Mouse (Mus musculus) lung, postnatal 10 days (tissue): ENCODE measurements around the gene Chd2.

Experiments
- DNase-seq: peaks from one replicate; pipeline ENCODE4 v3.0.0; 2021

Gene Chd2

DNA sequence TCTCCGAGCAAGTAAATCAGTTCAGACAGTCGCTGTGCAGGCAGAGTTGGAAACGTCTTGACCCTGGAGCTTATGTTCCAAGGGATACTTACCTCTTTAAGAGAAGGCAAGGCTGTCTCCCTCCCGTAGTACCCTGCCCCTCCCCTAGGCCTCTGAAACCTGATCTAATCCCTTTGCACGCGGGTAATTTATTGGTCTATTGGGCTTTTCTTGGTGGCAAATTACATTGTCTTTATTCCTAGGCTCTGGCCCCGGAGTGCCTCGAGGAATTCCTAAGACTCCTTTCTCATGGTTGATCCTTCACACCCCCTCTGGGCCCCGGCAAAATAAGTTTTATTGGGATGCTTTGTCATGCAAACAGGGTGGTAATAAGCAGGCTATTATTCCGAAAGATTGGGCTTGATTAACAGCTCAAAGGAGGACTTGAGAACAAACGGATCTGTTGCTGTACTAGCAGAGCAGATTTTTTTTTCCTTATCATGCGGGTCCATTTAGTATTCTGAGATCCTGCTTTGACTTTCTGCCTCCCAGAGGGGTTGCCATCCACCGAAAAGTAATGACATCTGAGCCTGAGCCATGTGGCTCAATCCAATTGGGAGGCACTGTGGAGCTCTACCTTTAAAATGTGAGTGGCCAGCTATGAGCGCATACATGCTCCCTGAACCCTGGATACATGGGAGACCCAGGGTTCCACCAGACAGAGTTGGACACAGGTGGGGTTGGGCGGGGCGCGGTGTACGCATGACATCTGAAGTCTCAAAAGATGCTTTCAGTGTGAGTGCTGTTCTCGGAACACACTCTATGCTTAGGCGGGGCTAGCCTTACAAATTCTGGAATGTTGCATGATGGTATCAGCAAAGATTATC lies 141.3 kb downstream of the Chd2 start:
- DNase-seq = no peak

DNA sequence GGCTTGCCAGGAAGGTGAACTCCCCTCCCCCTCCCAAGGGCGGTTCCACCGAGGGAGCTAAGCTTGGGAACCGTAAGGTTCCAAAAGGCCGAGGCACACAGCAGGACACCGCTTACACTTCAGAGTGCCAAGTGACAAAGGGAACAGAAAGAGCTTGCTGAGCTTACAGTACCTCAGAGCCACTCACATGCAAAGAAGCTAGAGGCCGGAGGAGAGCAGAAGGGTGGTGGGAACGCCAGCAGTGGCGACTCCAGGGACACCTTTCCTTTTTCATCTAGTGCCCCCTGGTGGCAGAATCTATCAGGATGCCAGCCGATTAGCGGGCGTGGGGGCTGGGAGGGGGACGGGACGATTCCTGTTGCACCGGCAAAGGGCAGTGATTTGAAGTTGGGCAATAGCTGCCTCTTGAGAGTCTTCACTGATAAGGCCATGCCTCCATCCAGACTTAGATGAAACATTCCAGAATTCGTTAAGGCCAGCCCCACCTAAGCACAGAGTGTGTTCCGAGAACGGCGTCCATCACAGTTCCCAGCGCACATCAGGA lies 142.1 kb downstream of the Chd2 start:
- peak; percentile 91 for DNase-seq

DNA sequence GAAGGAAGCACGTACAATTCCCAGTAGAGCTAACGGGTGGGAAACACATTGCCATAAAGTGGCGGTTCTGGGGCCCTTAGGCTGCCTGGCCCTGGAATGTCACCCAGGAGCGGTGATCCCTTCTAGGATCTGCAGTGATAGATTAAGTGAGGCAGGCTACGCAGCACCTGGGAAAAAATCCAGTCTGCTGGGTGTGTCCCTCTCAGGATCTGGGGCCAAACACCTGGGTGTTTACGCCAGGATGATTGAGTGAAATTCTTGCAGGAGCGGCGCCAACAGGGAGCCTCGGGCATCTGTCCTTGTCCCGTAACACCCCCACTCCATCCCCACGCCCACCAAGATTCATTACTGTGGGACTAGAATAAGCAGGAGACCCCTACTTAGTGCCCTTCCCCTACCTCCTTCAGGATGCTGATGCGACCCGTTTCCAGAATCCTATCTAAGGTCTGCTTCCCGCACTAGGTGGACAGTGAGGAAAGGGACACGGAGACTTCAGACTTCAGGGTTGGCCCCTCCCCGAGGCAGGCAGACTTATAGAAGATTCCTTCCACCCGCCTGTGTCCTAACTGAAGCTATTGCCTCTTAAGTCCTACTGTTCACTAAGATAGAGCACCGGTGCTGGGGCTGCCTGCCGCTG lies 142.7 kb downstream of the Chd2 start:
- DNase-seq = no peak

DNA sequence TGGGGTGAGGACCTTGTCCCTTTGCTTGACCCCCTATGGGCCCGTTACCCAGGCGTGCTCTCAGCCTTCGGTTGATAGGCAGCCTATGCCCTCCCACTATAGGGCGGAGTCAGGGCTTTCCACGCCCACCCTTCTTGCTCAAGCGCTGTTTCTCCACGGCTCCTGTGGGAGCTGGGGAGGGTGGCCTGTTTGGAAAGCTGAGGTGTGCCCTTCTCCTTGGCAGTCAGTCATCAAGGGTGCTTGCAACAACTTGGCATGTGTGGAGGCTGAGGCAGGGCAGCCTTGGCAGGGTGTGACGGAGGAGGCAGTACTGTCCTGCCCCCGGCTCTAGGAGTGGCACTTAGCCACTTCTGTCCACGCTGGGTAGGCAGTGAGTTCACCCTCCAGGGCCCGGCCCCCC lies 143.3 kb downstream of the Chd2 start:
- peak; percentile 85 for DNase-seq

DNA sequence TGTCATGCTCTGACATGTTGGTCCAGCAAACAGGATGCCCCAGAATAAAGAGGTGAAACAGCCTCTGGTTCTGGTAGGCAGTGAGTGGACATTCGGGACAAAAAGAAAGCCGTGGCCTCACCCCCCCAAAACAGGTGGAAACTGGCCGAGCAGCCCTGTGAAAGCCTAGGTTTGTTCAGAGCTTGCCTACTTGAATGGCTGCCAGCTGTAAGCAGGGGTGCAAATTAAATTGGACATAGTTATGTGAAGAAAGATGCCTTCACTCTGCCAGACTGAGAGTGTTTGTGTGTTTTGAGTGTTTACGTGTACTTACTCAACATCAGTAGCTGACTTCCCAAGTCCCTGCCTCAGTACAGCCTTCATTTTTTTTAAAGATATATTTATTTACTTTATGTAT lies 147.6 kb downstream of the Chd2 start:
- DNase-seq = no peak

DNA sequence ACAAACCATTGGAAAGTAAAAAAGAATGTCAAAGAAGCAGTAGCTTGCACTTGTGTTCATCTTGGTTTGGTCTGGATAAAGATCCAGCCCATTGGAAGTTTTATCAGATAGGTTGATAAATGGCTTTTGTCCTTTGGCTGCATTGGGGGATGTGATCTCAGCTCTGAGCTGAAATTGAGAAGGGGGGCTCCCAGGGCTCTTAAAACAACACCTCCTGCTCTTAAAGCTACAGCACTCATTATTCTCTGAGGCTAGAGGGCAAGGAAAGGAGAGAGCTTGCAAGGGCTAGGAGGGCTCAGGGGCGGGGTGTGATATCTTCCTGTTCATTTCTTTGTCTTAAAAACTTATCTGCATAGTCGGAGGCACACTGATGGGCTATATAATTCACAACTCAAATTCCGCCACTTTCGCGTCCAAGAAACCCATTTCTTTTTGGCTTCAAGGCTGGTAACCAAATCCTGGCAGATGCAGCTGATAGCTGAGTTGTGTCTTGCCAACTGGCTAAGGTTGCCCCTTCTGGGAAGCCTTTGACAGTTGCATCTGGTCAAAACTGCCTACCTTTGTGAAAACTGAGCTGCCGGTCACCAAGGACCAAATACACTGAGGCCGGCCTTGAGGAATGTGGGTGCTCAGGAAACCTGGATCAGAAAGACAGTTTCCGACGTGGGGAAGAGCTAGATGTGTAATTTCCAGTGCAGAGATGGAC lies 148.2 kb downstream of the Chd2 start:
- DNase-seq = no peak

DNA sequence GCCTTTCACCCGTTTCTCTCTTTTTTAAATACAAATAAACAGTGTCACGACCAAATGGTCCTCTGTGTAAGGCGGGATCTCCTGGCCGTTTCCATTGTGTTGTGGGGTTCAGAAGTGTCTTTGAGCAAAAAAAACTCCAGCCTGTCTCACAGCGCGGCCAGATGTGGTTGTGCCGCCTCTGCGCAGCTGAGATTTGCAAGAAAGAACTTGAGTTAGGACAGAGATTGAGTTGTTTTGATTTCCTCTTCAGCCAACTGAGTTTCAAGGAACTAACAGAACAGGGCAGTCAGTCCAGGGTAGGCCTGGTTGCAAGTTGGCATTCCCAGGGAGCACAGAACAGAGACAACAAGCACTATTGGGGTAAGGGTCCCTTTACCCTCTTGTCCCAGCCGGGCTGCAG lies 149.3 kb downstream of the Chd2 start:
- no peak for DNase-seq

DNA sequence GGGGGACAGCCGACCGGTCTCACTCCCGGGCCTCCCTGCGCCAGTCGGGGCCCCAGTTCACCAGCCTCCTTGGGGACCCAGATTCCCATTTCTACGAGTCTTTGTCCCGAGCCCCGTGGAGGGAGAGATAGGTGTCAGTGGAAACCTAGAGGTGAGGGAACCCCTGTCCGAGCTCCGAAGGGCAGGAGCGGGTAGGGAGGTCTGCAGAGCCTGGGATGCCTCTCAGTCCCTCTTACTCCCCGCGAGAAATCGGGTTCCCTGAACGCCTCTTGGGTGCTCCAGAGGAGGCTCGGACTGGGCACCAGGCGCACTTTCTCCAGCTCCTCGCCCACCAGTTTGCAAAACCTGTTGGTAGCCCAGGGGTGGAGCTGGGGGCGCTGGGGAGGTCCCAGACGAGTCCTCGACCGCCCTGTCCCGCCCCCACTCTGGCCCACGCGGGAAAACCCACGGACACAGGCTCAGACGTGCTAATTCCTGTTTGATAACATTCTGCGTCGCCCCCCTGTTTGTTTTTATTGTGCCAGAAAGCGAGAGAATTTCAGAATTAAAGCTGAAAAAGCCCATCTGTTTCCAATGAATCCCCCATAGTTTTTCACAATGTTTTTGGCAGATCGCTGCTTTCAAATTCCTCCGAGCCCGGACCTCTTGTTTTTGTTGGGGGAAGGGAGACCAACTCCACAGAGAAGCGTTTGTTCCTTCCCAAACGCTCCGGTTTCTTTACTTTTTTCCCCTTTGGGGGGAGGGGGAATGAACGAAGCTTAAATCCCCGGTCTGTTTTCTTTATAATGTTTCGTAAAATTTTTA lies 149.9 kb downstream of the Chd2 start:
- peak; percentile 73 for DNase-seq

DNA sequence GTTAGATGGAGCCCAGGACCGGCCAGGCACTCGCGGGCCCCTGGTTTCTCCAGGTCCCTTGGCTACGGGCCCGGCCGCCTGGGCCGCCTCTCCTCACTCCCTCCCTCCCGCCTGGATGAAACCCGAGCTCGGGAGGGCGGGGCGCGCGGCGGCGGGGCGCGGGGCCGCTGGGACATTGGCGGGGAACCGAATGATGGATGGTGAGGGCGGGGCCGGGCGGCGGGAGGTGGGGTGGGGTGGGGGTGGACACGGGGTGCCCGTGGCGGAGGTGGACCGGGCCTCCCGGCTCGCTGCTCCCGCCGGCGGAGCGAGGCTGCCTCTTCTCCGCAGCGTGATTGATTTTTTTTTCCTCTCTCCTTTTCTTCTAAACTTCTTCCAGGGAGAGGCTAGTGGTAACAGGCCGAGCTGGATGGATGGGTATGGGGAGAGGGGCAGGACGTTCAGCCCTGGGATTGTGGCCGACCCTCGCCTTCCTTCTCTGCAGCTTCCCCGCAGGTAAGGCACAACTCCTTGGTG lies 150.6 kb downstream of the Chd2 start:
- peak; percentile 93 for DNase-seq

DNA sequence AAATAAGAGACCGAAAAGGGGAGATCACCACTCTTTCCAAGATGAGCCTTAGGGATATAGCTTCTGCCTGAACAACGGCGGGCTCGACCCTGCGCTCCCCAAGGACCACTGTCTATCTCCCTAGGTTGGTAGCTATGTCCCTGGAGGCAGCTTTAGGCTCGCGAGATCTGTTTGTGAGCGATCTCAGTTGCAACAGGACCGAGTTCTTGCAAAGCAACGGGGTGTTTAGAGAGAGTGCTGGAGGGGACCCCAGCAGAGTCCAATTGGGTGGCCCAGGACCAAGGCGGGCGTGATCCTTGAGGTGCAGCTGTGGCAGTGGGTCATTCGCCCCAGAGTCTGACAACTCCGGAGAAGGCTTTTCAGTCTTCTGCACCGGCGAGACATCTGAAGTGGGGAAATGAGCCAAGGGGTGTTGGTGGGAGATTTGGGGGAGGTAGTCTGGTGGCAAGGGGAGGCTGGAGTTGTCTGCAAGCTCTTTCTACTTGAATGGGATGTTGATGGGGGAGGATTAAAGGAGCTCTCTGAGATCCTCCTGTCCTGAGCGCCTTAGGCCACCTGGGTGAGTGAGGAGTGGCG lies 151.1 kb downstream of the Chd2 start:
- no peak for DNase-seq

DNA sequence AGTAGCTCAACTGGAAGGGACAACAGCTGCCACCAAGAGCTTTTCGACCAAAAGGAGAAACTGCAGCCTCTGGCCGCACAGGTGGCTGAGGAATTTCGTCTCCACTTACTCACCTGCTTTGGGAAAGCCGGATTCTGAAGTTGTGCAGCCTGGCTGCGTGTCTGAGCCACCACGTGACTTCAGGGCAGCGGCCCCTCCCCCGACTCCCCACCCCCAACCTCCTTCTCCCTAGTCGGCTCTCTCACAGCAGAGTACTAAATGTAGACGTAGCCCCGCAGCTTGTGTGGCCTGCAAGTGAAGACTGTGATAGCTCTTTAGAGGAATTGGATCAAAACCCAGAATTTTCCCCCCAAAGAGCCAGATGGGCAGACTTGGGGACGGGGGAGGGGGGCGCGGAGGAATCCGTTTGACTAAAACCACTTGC lies 151.7 kb downstream of the Chd2 start:
- DNase-seq = peak; percentile 41

DNA sequence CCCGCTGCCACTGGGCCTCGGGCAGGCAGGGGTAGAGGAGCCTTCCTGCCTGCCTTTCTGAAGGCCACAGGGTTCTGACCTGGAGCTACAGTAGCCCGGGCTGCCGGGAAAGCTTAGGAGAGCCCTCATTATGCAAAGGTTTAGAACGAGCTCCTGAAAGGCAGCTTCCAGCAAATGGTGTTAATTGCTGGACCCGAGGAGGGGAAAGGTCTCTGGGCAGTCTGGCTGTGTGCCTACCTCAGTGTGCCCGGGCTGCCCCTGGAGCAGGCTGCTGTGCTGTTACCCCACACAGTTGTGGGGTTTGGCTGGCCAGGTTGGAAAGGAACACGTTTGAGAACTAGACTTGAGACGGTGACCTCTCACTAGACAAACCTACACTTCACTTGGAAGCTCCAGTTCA lies 152.2 kb downstream of the Chd2 start:
- DNase-seq = no peak

DNA sequence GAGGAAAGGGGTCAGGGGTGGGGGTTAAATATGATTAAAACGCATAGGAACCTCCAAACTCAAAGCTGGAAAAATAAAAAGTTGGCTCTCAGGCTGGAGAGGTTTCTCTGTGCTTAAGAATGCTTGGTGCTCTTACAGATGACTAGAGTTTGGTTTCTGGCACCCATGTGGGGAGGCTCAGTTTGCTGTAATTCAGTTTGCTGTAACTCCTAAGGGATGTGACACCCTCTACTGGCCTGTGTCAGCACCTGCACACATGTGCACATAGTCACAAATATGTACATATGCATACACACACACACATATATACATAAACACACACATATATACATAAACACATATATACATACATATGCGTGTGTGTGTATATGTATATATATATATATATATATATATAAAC lies 152.8 kb downstream of the Chd2 start:
- no peak for DNase-seq

DNA sequence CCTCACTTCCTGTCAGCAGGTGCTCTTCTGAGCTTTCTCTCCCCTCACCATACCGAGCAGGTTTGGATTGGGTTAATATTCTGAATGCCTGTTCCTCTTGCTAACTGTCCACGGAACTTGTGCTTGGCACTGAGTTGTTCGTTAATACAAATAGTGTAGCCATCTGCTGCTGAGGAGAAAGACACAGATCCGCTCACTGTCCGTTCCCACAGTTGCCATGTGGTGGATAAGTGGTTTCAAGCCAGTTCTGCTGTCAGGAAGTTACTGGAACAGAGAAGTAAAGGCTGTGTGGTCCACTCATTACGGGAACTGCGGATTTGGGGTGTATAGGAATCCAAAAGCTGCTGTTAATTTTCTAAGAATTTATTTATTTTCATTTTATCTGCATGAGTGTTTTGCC lies 158.8 kb downstream of the Chd2 start:
- no peak for DNase-seq

DNA sequence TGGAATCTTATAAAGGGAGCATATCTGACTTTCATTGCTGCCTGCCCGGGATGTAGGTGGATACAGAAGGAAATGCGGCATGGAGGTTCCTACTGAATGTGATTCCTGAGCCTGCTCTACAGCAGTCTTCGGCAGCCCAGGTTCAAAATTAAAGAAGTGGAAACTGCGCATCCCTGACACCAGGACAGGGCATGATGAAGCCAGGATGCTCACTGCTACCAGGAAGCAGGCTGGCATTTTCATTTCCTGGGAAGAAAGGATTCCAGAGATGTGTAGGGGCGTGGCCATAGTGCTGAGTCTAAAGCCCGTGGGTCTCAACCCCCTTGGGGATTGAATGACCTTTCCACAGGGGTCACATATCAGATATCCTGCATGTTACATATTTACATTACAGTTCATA lies 163.6 kb downstream of the Chd2 start:
- no peak for DNase-seq

DNA sequence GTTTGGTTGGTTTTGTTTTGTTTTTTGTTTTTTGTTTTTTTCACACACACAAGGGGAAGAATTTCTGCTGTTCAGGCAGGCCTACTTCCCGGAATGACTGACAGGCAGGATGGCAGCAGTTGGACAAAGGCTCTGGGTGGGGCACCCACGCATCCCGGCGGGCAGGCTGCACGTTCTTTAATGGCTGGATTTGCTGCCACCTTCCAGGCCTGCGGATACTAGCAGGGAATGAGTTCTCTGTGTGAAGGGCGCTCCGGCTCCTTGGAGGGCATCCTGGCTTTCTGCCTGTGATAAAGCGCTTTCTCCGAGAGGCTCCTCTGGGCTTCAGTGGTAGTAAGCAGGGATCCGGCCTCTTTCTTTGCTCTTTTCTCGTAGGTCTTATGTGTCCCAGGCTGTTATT lies 164.3 kb downstream of the Chd2 start:
- DNase-seq = no peak
